Mouse (Mus musculus) bone marrow macrophage, adult 2 months (primary cell): ENCODE data around the gene Phpt1.

Experiments used
- CTCF ChIP-seq: IDR thresholded peaks from 2 replicates; pipeline ENCODE4 v1.5.1; 2012; ENCODE audit warnings: low read depth, mild to moderate bottlenecking, low read length, moderate library complexity
- POLR2A ChIP-seq: IDR thresholded peaks from 2 replicates; pipeline ENCODE4 v1.6.1; 2012; ENCODE audit warnings: mild to moderate bottlenecking, low read depth, low read length, borderline replicate concordance

DNA sequence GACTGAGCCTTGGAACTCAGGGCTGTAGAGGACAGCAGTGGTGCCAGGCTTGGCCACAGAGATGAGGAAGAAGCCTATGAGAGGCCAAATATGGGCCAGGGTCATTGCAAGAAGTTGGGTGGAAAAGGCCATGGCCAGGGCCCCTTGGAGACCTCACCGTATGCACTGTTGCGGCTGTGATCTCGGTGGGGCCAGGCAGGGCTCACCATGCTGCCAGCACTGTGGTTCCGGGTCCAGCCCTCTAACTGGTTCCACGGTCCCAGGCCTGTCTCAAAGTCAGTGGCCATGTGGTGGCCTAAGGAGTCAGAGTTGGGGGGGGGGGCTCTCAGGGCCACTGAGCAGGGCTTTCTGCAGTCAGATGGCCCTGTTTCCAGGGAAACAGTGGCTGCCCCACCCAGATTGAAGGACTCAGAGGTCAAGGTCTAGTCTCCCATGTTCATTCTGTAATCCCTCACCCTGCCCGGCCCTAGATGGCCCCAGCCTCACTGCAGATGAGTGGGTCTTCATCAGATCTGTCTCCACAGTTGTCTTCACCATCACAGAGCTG, 6.5 kb downstream of the Phpt1 start:
- TF ChIP-seq CTCF (no peak), POLR2A (no peak)
